Mouse (Mus musculus) stomach, postnatal 0 days (tissue): ENCODE measurements around the gene Cdk4.
"Not testable (repeated sequence)": the region's sequence is repeated elsewhere in the genome, so short reads cannot be mapped to it uniquely, and the experiment has no call there.

ENCODE experiments used
- CTCF ChIP-seq: IDR thresholded peaks from 2 replicates; pipeline ENCODE4 v1.5.1; 2016; ENCODE audit warnings: antibody characterized with exemption, low read depth, mild to moderate bottlenecking, moderate library complexity
- EP300 ChIP-seq: optimal IDR thresholded peaks from 2 replicates; pipeline ENCODE3; 2016; ENCODE audit warnings: antibody characterized with exemption

DNA sequence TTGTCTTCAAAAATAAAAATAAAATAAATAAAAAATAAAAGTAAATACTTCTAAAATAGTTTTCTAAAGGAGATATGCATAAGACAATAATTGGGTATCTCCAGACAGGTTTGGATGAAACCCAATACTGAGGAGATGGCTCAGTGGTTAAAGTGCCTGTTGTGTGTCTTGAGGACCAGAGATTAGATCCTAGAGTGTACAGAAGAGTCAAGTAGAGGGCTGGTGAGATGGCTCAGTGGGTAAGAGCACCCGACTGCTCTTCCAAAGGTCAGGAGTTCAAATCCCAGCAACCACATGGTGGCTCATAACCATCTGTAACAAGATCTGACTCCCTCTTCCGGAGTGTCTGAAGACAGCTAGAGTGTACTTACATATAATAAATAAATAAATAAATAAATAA lies 9.6 kb downstream of the Cdk4 start:
- TF ChIP-seq CTCF, EP300: not testable (repeated sequence)
